Mouse (Mus musculus) splenic B cell, adult 2 months (primary cell): ENCODE data around the gene Szrd1.
"Not testable (repeated sequence)": the region's sequence is repeated elsewhere in the genome, so short reads cannot be mapped to it uniquely, and the experiment has no call there.

Experiments used
- DNase-seq: peaks from one replicate; pipeline ENCODE4 v3.0.0-alpha.2; 2011; ENCODE audit warnings: low read depth, low spot score
- H3K27me3 ChIP-seq: 2 replicates; pipeline ENCODE4 v1.6.1; 2012; ENCODE audit warnings: mild to moderate bottlenecking, low read length, moderate library complexity, mixed read lengths; ENCODE audit not compliant: control insufficient read depth, poor library complexity, insufficient read depth, severe bottlenecking
- H3K36me3 ChIP-seq: 2 replicates; pipeline ENCODE4 v1.6.1; 2012; ENCODE audit warnings: mild to moderate bottlenecking, low read length, moderate library complexity, mixed read lengths; ENCODE audit not compliant: control insufficient read depth, poor library complexity, insufficient read depth, severe bottlenecking

Gene Szrd1

DNA sequence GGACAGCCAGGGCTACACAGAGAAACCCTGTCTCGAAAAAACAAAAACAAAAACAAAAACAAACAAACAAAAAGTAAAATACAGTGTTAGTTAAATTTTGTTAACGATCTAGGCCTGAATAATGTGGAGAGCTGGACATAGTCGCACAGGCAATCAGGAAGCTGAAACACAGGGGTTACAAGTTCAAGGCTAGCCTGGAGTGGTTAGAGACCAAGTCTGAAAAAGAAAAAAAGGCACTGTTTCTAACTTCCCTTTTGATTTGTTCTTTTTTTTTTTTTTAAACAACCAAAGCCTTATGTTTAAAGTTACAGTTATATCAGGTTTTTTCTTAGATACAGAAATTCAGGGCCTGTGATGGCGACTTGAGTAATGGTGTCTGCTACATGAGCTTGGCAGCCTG lies 20.6 kb upstream of the Szrd1 start:
- no peaks in the 10 kb centered on the region for H3K27me3 ChIP-seq
- DNase-seq = no peak
- H3K36me3 ChIP-seq = no peaks in the 10 kb centered on the region

DNA sequence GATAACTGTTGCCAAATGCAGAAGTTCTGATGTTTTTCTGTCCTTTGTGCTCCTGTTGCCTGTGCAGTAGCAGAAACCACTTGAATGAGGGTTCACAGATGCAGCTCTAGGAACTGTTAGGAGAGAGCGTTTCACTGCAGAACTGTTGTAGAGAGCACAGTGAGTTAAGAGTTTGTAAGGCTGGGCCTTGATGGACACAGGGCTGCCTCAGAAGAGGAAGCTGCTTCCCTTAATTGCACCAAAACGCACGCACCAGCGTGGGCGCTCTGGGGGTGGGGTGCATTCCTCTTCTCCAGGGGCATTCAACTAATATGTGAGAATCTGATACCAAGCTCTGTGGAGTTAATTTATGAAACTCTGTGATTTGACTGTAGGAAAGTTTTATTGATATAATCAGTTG lies 20.1 kb upstream of the Szrd1 start:
- Histone ChIP-seq H3K36me3 (no peaks in the 10 kb centered on the region), H3K27me3 (no peaks in the 10 kb centered on the region)
- no peak for DNase-seq

GRCm38 (mm10) chr4:141159093-141159492 lies 19.5 kb upstream of the Szrd1 start:
- no peaks in the 10 kb centered on the region for H3K36me3 ChIP-seq
- DNase-seq = peak; percentile 42
- H3K27me3 ChIP-seq = no peaks in the 10 kb centered on the region

- Histone ChIP-seq H3K27me3 (no peaks in the 10 kb centered on the region), H3K36me3 (0 out of 2 replicates have a peak, but pooled peaks cover 2% of the 10 kb centered on the region)
- DNase-seq = no peak
These were observed 19.0 kb upstream of the Szrd1 start for GRCm38 (mm10) chr4:141158609-141159008.

DNA sequence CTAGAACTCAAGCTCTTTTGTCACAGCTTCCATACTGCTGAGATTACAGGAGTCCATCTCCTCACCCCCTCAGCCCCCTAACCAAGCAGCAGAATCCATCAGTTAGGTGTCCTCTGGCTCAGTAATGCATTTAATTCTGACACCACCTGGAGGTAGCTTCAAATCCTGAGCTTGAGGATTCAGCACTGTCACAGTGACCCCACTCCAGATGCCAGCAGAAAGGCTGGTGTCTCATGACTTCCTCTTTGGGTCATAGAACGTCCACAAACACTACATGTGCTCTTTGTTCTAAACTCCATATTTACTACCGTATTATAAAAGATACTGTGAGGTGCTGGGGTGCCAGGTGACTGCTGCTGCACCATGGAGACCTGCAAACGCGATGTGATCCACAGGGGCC lies 17.9 kb upstream of the Szrd1 start:
- no peak for DNase-seq
- Histone ChIP-seq H3K27me3 (no peaks in the 10 kb centered on the region), H3K36me3 (0 out of 2 replicates have a peak, but pooled peaks cover 2% of the 10 kb centered on the region)

GRCm38 (mm10) chr4:141149116-141149515 lies 9.5 kb upstream of the Szrd1 start:
- Histone ChIP-seq H3K36me3 (0 out of 2 replicates have a peak, but pooled peaks cover 2% of the 10 kb centered on the region), H3K27me3 (no peaks in the 10 kb centered on the region)
- DNase-seq = no peak

DNA sequence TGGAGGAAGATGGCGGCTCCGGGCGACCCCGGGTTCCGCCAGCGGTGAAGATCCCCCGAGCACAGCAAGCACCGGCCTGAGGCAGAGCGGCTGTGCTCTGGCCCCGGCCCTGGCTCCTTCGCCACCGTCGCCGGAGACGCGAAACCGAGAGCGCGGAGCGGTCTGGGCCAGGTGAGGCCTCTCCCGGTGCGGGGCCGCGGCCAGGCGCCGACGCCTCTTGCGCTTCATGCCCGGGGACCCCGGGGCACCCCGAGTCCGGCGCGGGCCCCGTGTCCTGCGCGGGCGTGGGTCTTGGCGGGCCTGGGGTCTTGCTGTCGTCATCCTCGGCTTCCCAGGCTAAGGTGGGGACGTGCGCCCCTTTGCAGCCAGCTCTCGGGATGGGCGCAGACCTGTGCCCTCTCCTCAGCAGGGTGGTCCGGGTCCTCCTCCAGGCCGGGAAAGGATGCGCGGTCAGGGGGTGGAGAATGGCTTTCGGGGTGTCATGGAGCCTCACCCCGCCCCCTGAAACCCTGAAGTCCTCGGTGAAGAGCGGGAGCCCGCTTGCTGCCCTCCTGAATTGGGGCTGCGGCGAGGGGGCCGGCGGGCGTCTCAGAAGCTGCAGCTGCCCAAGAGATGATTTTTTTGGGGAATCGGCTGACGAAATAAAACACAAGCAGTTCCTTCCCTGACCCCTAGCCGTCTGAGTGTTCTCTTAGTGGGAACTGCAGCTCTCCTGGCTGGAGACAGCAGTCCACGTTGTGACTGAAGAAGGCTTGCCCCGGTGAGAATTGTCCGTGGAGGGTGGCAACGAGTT lies 8.6 kb upstream of the Szrd1 start:
- H3K27me3 ChIP-seq = no peaks in the 10 kb centered on the region
- H3K36me3 ChIP-seq = no peaks in the 10 kb centered on the region
- peak; percentile 39 for DNase-seq

DNA sequence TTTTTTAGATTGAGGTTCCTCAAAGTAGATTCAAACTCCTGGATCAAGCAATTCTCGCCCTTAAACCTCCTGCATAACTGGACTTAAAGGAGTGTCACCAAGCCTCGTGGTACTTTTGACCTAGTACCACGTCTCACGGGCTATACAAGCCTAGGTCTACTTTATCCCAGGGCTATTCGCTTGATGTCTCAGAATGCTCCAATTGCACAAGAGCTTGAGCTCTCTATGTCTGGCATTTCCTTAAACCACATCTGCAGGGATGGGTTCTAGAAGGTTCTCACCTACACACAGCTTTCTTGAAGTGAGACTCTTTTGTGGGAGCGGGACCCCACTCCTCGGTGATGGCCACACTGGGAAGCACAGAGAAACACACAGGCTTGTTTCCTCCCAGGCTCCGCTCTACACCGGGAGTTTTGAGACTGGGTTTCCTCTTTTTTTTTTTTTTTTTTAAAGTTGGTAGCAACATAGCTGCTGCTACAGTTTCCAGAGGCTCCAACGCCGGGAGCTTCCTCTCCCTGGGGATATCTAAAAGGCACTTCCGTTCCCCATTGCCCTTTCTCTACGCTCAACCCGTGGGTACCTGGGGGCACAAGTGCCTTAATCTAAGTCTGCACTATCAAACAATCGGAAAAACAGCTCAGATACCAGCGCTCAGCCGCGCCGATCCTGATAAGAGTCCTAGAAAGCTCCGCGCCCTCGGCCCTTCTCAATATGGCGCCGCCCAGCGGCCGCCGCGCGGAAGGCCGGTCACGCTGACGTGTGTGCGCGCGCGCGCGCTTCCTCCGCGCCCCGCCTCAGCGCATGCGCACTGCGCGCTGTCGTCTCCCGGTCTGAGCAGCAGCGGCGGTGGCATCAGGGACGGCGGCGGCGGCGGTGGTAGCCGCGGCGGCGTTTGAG lies 7.8 kb upstream of the Szrd1 start, which contains the start of gene Fbxo42:
Gene Fbxo42 (plus strand): TSS at position 802 of the 897 bp plus-strand sequence.
- H3K36me3 ChIP-seq = no peaks in the 10 kb centered on the region
- no peaks in the 10 kb centered on the region for H3K27me3 ChIP-seq
- peak; percentile 97 for DNase-seq

GRCm38 (mm10) chr4:141146491-141147033 lies 7.0 kb upstream of the Szrd1 start:
- DNase-seq = no peak
- H3K27me3 ChIP-seq = no peaks in the 10 kb centered on the region
- H3K36me3 ChIP-seq = no peaks in the 10 kb centered on the region

GRCm38 (mm10) chr4:141145124-141145523 lies 5.5 kb upstream of the Szrd1 start:
- DNase-seq, H3K27me3 ChIP-seq, H3K36me3 ChIP-seq: not testable (repeated sequence)

- H3K27me3 ChIP-seq = no peaks in the 10 kb centered on the region
- H3K36me3 ChIP-seq = no peaks in the 10 kb centered on the region
- DNase-seq = peak; percentile 84
These were observed 2.8 kb upstream of the Szrd1 start for GRCm38 (mm10) chr4:141142285-141142811.

DNA sequence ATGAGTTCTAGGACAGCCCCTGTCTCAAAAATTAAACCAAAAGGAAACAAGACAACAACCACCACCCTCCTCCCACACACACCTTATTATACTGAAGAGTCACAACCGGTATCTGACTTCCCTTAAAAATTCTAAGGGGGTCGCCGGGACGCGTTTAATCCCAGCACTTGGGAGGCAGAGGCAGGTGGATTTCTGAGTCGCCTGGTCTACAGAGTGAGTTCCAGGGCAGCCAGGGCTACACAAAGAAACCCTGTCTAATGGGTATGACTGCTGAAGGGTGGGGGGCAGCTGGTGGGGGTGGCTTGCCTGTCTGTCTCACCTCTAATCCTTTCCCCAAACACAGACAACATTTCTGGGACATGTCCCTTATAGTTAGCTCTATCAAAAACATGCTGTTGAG lies 1.4 kb upstream of the Szrd1 start:
- H3K36me3 ChIP-seq = no peaks in the 10 kb centered on the region
- H3K27me3 ChIP-seq = no peaks in the 10 kb centered on the region
- DNase-seq = no peak

DNA sequence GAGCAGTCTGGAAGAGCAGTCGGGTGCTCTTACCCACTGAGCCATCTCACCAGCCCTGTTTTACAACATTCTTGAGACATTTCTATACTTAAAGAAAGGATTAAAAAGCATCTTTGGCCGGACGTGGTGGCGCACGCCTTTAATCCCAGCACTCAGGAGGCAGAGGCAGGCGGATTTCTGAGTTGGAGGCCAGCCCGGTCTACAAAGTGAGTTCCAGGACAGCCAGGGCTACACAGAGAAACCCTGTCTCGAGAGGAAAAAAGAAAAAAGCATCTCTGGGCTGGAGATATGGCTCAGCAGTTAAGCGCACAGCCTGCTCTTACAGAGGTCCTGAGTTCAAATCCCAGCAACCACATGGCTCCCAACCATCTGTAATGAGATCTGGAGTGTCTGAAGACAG lies 779 bp upstream of the Szrd1 start:
- not testable (repeated sequence) for DNase-seq, H3K36me3 ChIP-seq, H3K27me3 ChIP-seq

DNA sequence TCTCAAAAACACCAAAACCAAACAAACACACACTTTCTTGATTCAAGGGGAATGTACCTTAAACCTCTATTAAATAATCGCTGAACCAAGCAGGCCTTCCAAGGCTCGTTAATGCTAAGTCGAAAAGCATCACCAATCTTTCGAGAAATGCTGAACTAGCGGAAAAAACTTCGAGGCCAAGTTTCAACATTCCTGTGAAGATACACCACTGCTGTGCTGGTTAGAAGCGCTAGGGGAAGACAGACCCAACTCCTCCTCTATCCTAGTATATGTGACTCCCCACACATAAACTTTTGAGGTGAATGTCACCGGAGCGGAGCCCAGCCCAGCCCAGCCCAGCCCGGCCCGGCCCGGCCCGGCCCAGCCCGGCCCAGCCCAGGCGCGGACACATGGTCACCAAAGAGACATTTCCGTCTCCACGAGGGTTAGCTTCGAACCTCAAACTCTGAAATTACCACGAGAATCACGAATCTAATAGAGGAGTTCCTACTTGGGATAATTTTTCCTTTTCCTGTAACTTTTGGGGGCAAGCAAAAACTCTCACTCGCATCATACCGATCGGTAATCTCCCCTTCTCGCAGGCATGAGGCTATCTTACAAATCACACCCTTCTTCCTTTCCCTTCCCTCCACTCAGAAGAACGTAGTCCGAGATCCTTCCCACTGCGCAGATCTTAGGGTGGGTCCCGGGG lies 1.0 kb downstream of the Szrd1 start:
- H3K36me3 ChIP-seq = no peaks in the 10 kb centered on the region
- no peaks in the 10 kb centered on the region for H3K27me3 ChIP-seq
- peak; percentile 50 for DNase-seq
